ENCODE assay signal across 20 mouse cellular contexts in genomic region chr7:116251516-116251915, GRCm38 (mm10). TPM values are rescaled to one million over a fixed set of nuclear protein-coding genes. Genes with fewer than 3 reads are reported as not detected.
DNase-seq lines count a peak whose midpoint lies in the region; TF ChIP-seq lines count a peak whose summit lies in the region.
"Had no signal": no experiment of that assay in that cellular context is flagged by ENCODE, and none has a peak within 500 bp of the region (broad histone marks: within the 10 kb centered on the region; RNA-seq: fewer than 3 reads in every experiment).

No protein-coding gene starts in this region.

- no peak for TF ChIP-seq POLR2A in thymus, adult 2 months (IDR thresholded peaks at IDR 0.05; ENCODE audit: control insufficient read depth, extremely low read depth, insufficient read depth, low read length, poor library complexity)

- no peak overlapping the region for H3K4me3 ChIP-seq in thymus, adult 2 months (ENCODE audit: control insufficient read depth, insufficient read depth, low read length)

- H3K36me3 ChIP-seq in thymus, adult 2 months (ENCODE audit: control insufficient read depth, insufficient read depth, low read length) = no peaks in the 10 kb centered on the region

- WGBS in thymus, adult 2 months = 98% methylated on average over 3 of the region's 3 CpGs

- no peak for TF ChIP-seq CTCF in thymus, adult 2 months (IDR thresholded peaks at IDR 0.05; ENCODE audit: borderline replicate concordance, control insufficient read depth, extremely low read depth, insufficient read depth, low read length, poor library complexity)

- H3K27ac ChIP-seq in thymus, adult 2 months (ENCODE audit: control insufficient read depth, insufficient read depth, low read length) = no peak overlapping the region

- DNase-seq in adrenal gland, adult (ENCODE audit: inconsistent age in 2 of 2, low spot score in 1 of 2) = peak; percentile 50 to 78
- no peak for DNase-seq in adrenal gland, postnatal 14 days
- peak; percentile 54 for DNase-seq in adrenal gland, adult 2 months
- DNase-seq in adrenal gland, adult 8-10 months = no peak
- DNase-seq in adrenal gland, postnatal 10 days = peak; percentile 22
- no peak for DNase-seq in adrenal gland, adult 18-20 months (ENCODE audit: low spot score in 2 of 2)
- DNase-seq in R1 (ENCODE audit: low read depth, low spot score) = peak; percentile 24
- no peak for DNase-seq in thymus, adult 2 months
- DNase-seq: adrenal gland, postnatal 25 days; B cell, adult 2 months; cerebellum, adult 11 months; cerebellum, adult 11-12 months; cerebellum, adult 18-20 months; cerebellum, adult 2 months; cerebellum, adult 8-10 months; cerebellum, adult 9-10 months; cerebellum, adult 9-11 months; cerebellum, postnatal 10 days; cerebellum, postnatal 14 days had no signal

- no peaks in the 10 kb centered on the region for H3K27me3 ChIP-seq in thymus, adult 2 months (ENCODE audit: control insufficient read depth, insufficient read depth, low read length)
- H3K27me3 ChIP-seq: Patski had no signal

- peaks cover 7% of the 10 kb centered on the region; the same call in 1 of the 2 replicates for H3K4me1 ChIP-seq in thymus, adult 2 months (replicated peaks; ENCODE audit: control insufficient read depth, insufficient read depth, low read length)

RNA-seq across cellular contexts. Expression of gene Plekha7, which starts 56.7 kb away (rescaled TPM):
- 10.3 and 12.0 TPM in 2 replicates for total RNA-seq in adrenal gland, postnatal 14 days (2021)
- total RNA-seq in adrenal gland, adult 2 months (2021) = 10 to 100 TPM; 10.2 to 22.1 TPM
- polyA plus RNA-seq in adrenal gland, adult 2 months (2012; rRNA removed) = 16.7 and 20.7 TPM in 2 replicates
- 10 to 100 TPM; 13.4 to 34.3 (median 26.8) TPM for total RNA-seq in adrenal gland, adult 8-10 months (2022)
- 10 to 100 TPM in 1 of 2 experiments, 1 to 10 TPM in 1; 7.9 to 10.9 TPM for total RNA-seq in adrenal gland, postnatal 10 days (2021)
- total RNA-seq in adrenal gland, adult 18-20 months (2021) = 10 to 100 TPM; 10.5 to 12.9 TPM
- polyA plus RNA-seq in thymus, adult 2 months (2012; rRNA removed) = 24.4 and 26.9 TPM in 2 replicates

Comparison
In these comparisons a context has a peak if more than half of its experiments do, and no peak if none do; other contexts are left out.
1. DNase-seq: peak in adrenal gland, adult (2 of 2), adrenal gland, adult 2 months (single experiment), adrenal gland, postnatal 10 days (single experiment) and R1 (single experiment); none in adrenal gland, postnatal 14 days (single experiment), adrenal gland, adult 8-10 months (single experiment), adrenal gland, adult 18-20 months (0 of 2) and thymus, adult 2 months (single experiment).